Mouse (Mus musculus) liver, adult (tissue): Measurements from ENCODE around the gene Myl6.

Experiments
- GATA4 ChIP-seq: IDR thresholded peaks from 2 replicates; pipeline ENCODE4 v1.6.1; 2014; ENCODE audit warnings: mild to moderate bottlenecking, low read length; ENCODE audit not compliant: insufficient replicate concordance

Myl6 gene

GRCm38 (mm10) chr10:128518833-128519232 is 24.9 kb upstream of the Myl6 start:
- TF ChIP-seq GATA4: no peak

GRCm38 (mm10) chr10:128516677-128517076 is 22.7 kb upstream of the Myl6 start:
- no peak for TF ChIP-seq GATA4

- no peak for TF ChIP-seq GATA4
These were observed 22.1 kb upstream of the Myl6 start for GRCm38 (mm10) chr10:128516029-128516428.

- TF ChIP-seq GATA4: no peak
These were observed 21.1 kb upstream of the Myl6 start for GRCm38 (mm10) chr10:128515044-128515443.

- no peak for TF ChIP-seq GATA4
These were observed 17.8 kb upstream of the Myl6 start for GRCm38 (mm10) chr10:128511761-128512160.

- TF ChIP-seq GATA4: no peak
These were observed 17.2 kb upstream of the Myl6 start for GRCm38 (mm10) chr10:128511189-128511588.

- TF ChIP-seq GATA4: no peak
These were observed 16.4 kb upstream of the Myl6 start for GRCm38 (mm10) chr10:128510301-128510700.

- TF ChIP-seq GATA4: no peak
These were observed 15.9 kb upstream of the Myl6 start for GRCm38 (mm10) chr10:128509831-128510230.

- no peak for TF ChIP-seq GATA4
These were observed 15.3 kb upstream of the Myl6 start for GRCm38 (mm10) chr10:128509203-128509602.

- no peak for TF ChIP-seq GATA4
These were observed 14.3 kb upstream of the Myl6 start for GRCm38 (mm10) chr10:128508260-128508659.

- TF ChIP-seq GATA4: no peak
These were observed 12.0 kb upstream of the Myl6 start for GRCm38 (mm10) chr10:128505974-128506373.

GRCm38 (mm10) chr10:128504641-128505370 is 10.9 kb upstream of the Myl6 start:
- no peak for TF ChIP-seq GATA4

- TF ChIP-seq GATA4: no peak
These were observed 10.1 kb upstream of the Myl6 start for GRCm38 (mm10) chr10:128504012-128504411.

GRCm38 (mm10) chr10:128503532-128503931 is 9.6 kb upstream of the Myl6 start:
- no peak for TF ChIP-seq GATA4

- peak; percentile 82; the same call in 1 of the 2 replicates for TF ChIP-seq GATA4
These were observed 8.4 kb upstream of the Myl6 start for GRCm38 (mm10) chr10:128502341-128502740.

- TF ChIP-seq GATA4: no peak
These were observed 5.2 kb upstream of the Myl6 start for GRCm38 (mm10) chr10:128499116-128499671.

GRCm38 (mm10) chr10:128498590-128498989 is 4.6 kb upstream of the Myl6 start, which contains the start of gene Myl6b:
Myl6b (minus strand) TSS chr10:128498685.
- peak; percentile 21; the same call in 1 of the 2 replicates for TF ChIP-seq GATA4

GRCm38 (mm10) chr10:128497134-128497737 is 3.3 kb upstream of the Myl6 start:
- TF ChIP-seq GATA4: no peak
